Mouse (Mus musculus) small intestine, adult 2 months (tissue): ENCODE measurements at regions not wholly inside any gene's neighbourhood (a gene's known extent, or its start where the extent isn't known, plus 50 kb on each side); places are given as distances from the start of the nearest gene placed in this dataset.

Source experiments
- CTCF ChIP-seq: fragments of 200-500 bp; IDR thresholded peaks from 2 replicates; pipeline ENCODE4 v1.5.1; 2012; ENCODE audit warnings: low read depth, mild to moderate bottlenecking, control low read depth, inconsistent platforms, low read length, moderate library complexity, mixed read lengths; ENCODE audit not compliant: insufficient replicate concordance, insufficient read length; ENCODE audit errors: extremely low read depth
- POLR2A ChIP-seq: fragments of 200-500 bp; IDR thresholded peaks from 2 replicates; pipeline ENCODE4 v1.6.1; 2012; ENCODE audit warnings: low read depth, mild to moderate bottlenecking, control low read depth, inconsistent platforms, low read length, moderate library complexity

DNA sequence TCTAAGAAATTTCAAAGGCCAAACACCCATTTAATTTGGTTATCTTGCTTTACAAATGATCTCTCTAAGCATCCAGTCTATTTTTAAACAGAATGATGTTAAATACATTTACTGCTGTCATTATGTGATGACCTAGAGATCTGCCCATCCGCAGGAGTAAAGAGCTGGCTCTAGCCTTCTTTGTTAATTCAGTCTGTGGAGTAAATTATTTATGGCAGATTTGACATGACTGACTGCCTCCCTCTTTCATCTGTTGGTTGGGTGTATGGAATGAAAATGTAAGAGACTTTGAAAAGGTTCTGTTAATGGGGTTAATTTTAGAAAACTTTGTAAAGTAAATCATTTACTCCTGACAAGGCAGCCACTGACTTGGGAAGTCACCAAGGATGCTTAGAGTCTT, 123.3 kb downstream of the Tex29 start:
- TF ChIP-seq CTCF (no peak), POLR2A (no peak)
